Comparison of ENCODE assay signal across 8 mouse cellular contexts in genomic region chr17:4785281-4785839, GRCm38 (mm10).
DNase-seq lines count a peak whose midpoint lies in the region.
"Had no signal": no experiment of that assay in that cellular context is flagged by ENCODE, and none has a peak within 500 bp of the region (broad histone marks: within the 10 kb centered on the region; RNA-seq: fewer than 3 reads in every experiment).

No protein-coding gene starts in this region.

- DNase-seq in MN1 (ENCODE audit: low spot score), result peak; percentile 9
- DNase-seq in adrenal gland, adult 18-20 months (ENCODE audit: low spot score in 2 of 2), result peak; percentile 23 to 24
- peak; percentile 8 for DNase-seq in heart, adult 8-10 months (ENCODE audit: low spot score)
- peak; percentile 47 for DNase-seq in lung, postnatal 10 days
- DNase-seq in thymus, postnatal 36 days, result no peak
- DNase-seq in spleen, postnatal 14 days (ENCODE audit: low spot score in 2 of 2), result no peak
- no peak for DNase-seq in B cell, adult 2 months
- DNase-seq: kidney, adult 9 months had no signal

Comparison
In these comparisons a context has a peak if more than half of its experiments do, and no peak if none do; other contexts are left out.
1. DNase-seq: peak in MN1 (single experiment), adrenal gland, adult 18-20 months (2 of 2), heart, adult 8-10 months (single experiment) and lung, postnatal 10 days (single experiment); none in thymus, postnatal 36 days (0 of 2), spleen, postnatal 14 days (0 of 2) and B cell, adult 2 months (0 of 2).